Mouse (Mus musculus) forebrain, embryonic 15.5 days (tissue): Measurements from ENCODE around the gene Fam114a1. TPM values are rescaled to one million over a fixed set of nuclear protein-coding genes. Genes with fewer than 3 reads are reported as not detected.

Source experiments
- ATAC-seq: fragments of 200-750 bp; cut with Nextera tagmentation; replicated peaks from 2 replicates; pipeline ENCODE4 v1.8.0; 2017; ENCODE audit warnings: mild to moderate bottlenecking, moderate TSS enrichment, moderate library complexity
- H3K27ac ChIP-seq: fragments of 300-500 bp; sonication (generic); replicated peaks from 2 replicates; pipeline ENCODE4 v1.5.1; 2015; ENCODE audit warnings: mild to moderate bottlenecking, inconsistent platforms
- H3K27me3 ChIP-seq: fragments of 300-500 bp; sonication (generic); 2 replicates; pipeline ENCODE4 v1.6.1; 2015; ENCODE audit warnings: inconsistent platforms
- H3K36me3 ChIP-seq: fragments of 300-500 bp; sonication (generic); 2 replicates; pipeline ENCODE4 v1.6.1; 2015; ENCODE audit warnings: mild to moderate bottlenecking, inconsistent platforms
- H3K4me1 ChIP-seq: fragments of 300-500 bp; sonication (generic); 2 replicates; pipeline ENCODE4 v1.6.1; 2015; ENCODE audit warnings: inconsistent platforms
- H3K4me2 ChIP-seq: fragments of 300-500 bp; sonication (generic); replicated peaks from 2 replicates; pipeline ENCODE4 v1.6.1; 2015; ENCODE audit warnings: mild to moderate bottlenecking, inconsistent platforms
- H3K4me3 ChIP-seq: fragments of 300-500 bp; sonication (generic); 2 replicates; pipeline ENCODE4 v1.5.1; 2015; ENCODE audit warnings: mild to moderate bottlenecking, inconsistent platforms
- H3K9ac ChIP-seq: fragments of 300-500 bp; sonication (generic); replicated peaks from 2 replicates; pipeline ENCODE4 v1.6.1; 2015; ENCODE audit warnings: mild to moderate bottlenecking, inconsistent platforms
- H3K9me3 ChIP-seq: fragments of 300-500 bp; sonication (generic); 2 replicates; pipeline ENCODE4 v1.6.1; 2016; ENCODE audit warnings: inconsistent platforms
- WGBS: fragments of 180-500 bp; shearing (Covaris S2); methylation state at CpG from one replicate; pipeline ENCODE4 v1.1.7; 2015; ENCODE audit warnings: mixed read lengths; 5-methylcytosine and 5-hydroxymethylcytosine counted together
- polyA plus RNA-seq: library from polyadenylated mRNA; unstranded; fragments of >200 nt; fragmentation: Nextera tagmentation; extraction: Ambion mirVana; gene quantifications from 2 replicates; pipeline ENCODE4 v1.2.1, GENCODE M21; 2015

Fam114a1 gene
- polyA plus RNA-seq, 1 experiment from 2014 or later, result 7.5 TPM

GRCm38 (mm10) chr5:65011901-65012573 lies 42.2 kb downstream of the Fam114a1 start:
- Histone ChIP-seq H3K4me2 (no peak overlapping the region), H3K4me3 (no peak overlapping the region), H3K27ac (no peak overlapping the region), H3K9ac (no peak overlapping the region), H3K4me1 (no peaks in the 10 kb centered on the region), H3K36me3 (no peaks in the 10 kb centered on the region), H3K27me3 (no peaks in the 10 kb centered on the region), H3K9me3 (no peaks in the 10 kb centered on the region)
- WGBS, result 73% methylated on average over 7 of the region's 7 CpGs
- ATAC-seq, result no peak

GRCm38 (mm10) chr5:65015508-65015907 lies 45.6 kb downstream of the Fam114a1 start:
- 91% methylated on average over 3 of the region's 3 CpGs for WGBS
- no peaks in the 10 kb centered on the region for H3K9me3 ChIP-seq
- H3K36me3 ChIP-seq, result no peaks in the 10 kb centered on the region
- no peak overlapping the region for H3K9ac ChIP-seq
- H3K27me3 ChIP-seq, result no peaks in the 10 kb centered on the region
- H3K4me3 ChIP-seq, result no peak overlapping the region
- H3K27ac ChIP-seq, result no peak overlapping the region
- no peak overlapping the region for H3K4me2 ChIP-seq
- ATAC-seq, result no peak
- peaks cover 6% of the 10 kb centered on the region; the same call in 1 of the 2 replicates for H3K4me1 ChIP-seq

GRCm38 (mm10) chr5:65019109-65019508 lies 49.2 kb downstream of the Fam114a1 start:
- no peak for ATAC-seq
- Histone ChIP-seq H3K9me3 (no peaks in the 10 kb centered on the region), H3K4me1 (peaks cover 6% of the 10 kb centered on the region; the same call in 1 of the 2 replicates), H3K27ac (no peak overlapping the region), H3K4me3 (no peak overlapping the region), H3K27me3 (no peaks in the 10 kb centered on the region), H3K36me3 (no peaks in the 10 kb centered on the region), H3K9ac (no peak overlapping the region), H3K4me2 (no peak overlapping the region)
- WGBS, result 79% methylated on average over 8 of the region's 8 CpGs

GRCm38 (mm10) chr5:65019823-65020222 lies 50.0 kb downstream of the Fam114a1 start:
- H3K4me3 ChIP-seq, result no peak overlapping the region
- 0 out of 2 replicates have a peak overlapping the region, but pooled peaks have one; percentile 24 for H3K27ac ChIP-seq
- WGBS, result 42% methylated on average over 7 of the region's 7 CpGs
- H3K36me3 ChIP-seq, result no peaks in the 10 kb centered on the region
- H3K4me2 ChIP-seq, result no peak overlapping the region
- peaks cover 6% of the 10 kb centered on the region; the same call in 1 of the 2 replicates for H3K4me1 ChIP-seq
- H3K9me3 ChIP-seq, result no peaks in the 10 kb centered on the region
- ATAC-seq, result peak; percentile 82
- H3K27me3 ChIP-seq, result no peaks in the 10 kb centered on the region
- H3K9ac ChIP-seq, result no peak overlapping the region

- ATAC-seq, result no peak
- H3K4me2 ChIP-seq, result no peak overlapping the region
- no peaks in the 10 kb centered on the region for H3K27me3 ChIP-seq
- peaks cover 9% of the 10 kb centered on the region; the same call in 1 of the 2 replicates for H3K4me1 ChIP-seq
- H3K4me3 ChIP-seq, result no peak overlapping the region
- WGBS, result 97% methylated on average over 4 of the region's 4 CpGs
- H3K9me3 ChIP-seq, result no peaks in the 10 kb centered on the region
- H3K9ac ChIP-seq, result no peak overlapping the region
- no peaks in the 10 kb centered on the region for H3K36me3 ChIP-seq
- H3K27ac ChIP-seq, result no peak overlapping the region
These were observed 52.1 kb downstream of the Fam114a1 start for GRCm38 (mm10) chr5:65022006-65022405.

- Histone ChIP-seq H3K27ac (no peak overlapping the region), H3K4me3 (no peak overlapping the region), H3K9ac (no peak overlapping the region), H3K4me2 (no peak overlapping the region), H3K4me1 (peaks cover 14% of the 10 kb centered on the region), H3K36me3 (no peaks in the 10 kb centered on the region), H3K9me3 (no peaks in the 10 kb centered on the region), H3K27me3 (no peaks in the 10 kb centered on the region)
- no peak for ATAC-seq
- WGBS, result 67% methylated on average over 2 of the region's 2 CpGs
These were observed 54.8 kb downstream of the Fam114a1 start for GRCm38 (mm10) chr5:65024641-65025040.

- no peaks in the 10 kb centered on the region for H3K36me3 ChIP-seq
- H3K9me3 ChIP-seq, result no peaks in the 10 kb centered on the region
- H3K27ac ChIP-seq, result no peak overlapping the region
- H3K27me3 ChIP-seq, result no peaks in the 10 kb centered on the region
- no peak overlapping the region for H3K4me2 ChIP-seq
- 55% methylated on average over 6 of the region's 6 CpGs for WGBS
- H3K9ac ChIP-seq, result no peak overlapping the region
- no peak overlapping the region for H3K4me3 ChIP-seq
- peaks cover 11% of the 10 kb centered on the region for H3K4me1 ChIP-seq
- ATAC-seq, result no peak
These were observed 56.0 kb downstream of the Fam114a1 start for GRCm38 (mm10) chr5:65025916-65026315.

GRCm38 (mm10) chr5:65026776-65027175 lies 56.9 kb downstream of the Fam114a1 start:
- H3K4me3 ChIP-seq, result no peak overlapping the region
- no peak overlapping the region for H3K4me2 ChIP-seq
- H3K4me1 ChIP-seq, result peaks cover 11% of the 10 kb centered on the region
- H3K9ac ChIP-seq, result no peak overlapping the region
- no peaks in the 10 kb centered on the region for H3K9me3 ChIP-seq
- no peak overlapping the region for H3K27ac ChIP-seq
- H3K27me3 ChIP-seq, result no peaks in the 10 kb centered on the region
- ATAC-seq, result no peak
- 56% methylated on average over 9 of the region's 9 CpGs for WGBS
- no peaks in the 10 kb centered on the region for H3K36me3 ChIP-seq

- Histone ChIP-seq H3K4me1 (peaks cover 11% of the 10 kb centered on the region), H3K4me2 (no peak overlapping the region), H3K4me3 (no peak overlapping the region), H3K36me3 (no peaks in the 10 kb centered on the region), H3K9ac (no peak overlapping the region), H3K27ac (peak overlapping the region; percentile 38), H3K9me3 (no peaks in the 10 kb centered on the region), H3K27me3 (no peaks in the 10 kb centered on the region)
- WGBS, result 30% methylated on average over 9 of the region's 9 CpGs
- ATAC-seq, result peak; percentile 55
These were observed 58.1 kb downstream of the Fam114a1 start for GRCm38 (mm10) chr5:65028019-65028418.

GRCm38 (mm10) chr5:65036597-65036996 lies 66.7 kb downstream of the Fam114a1 start:
- Histone ChIP-seq H3K27ac (peak overlapping the region; percentile 36), H3K4me1 (peaks cover 26% of the 10 kb centered on the region), H3K36me3 (no peaks in the 10 kb centered on the region), H3K27me3 (no peaks in the 10 kb centered on the region), H3K4me3 (no peak overlapping the region), H3K9ac (no peak overlapping the region), H3K9me3 (no peaks in the 10 kb centered on the region), H3K4me2 (peak overlapping the region; percentile 4; the same call in 1 of the 2 replicates)
- 30% methylated on average over 13 of the region's 13 CpGs for WGBS
- peak; percentile 76 for ATAC-seq

- Histone ChIP-seq H3K27me3 (no peaks in the 10 kb centered on the region), H3K9me3 (no peaks in the 10 kb centered on the region), H3K9ac (no peak overlapping the region), H3K4me2 (no peak overlapping the region), H3K27ac (peak overlapping the region; percentile 66), H3K4me1 (peaks cover 26% of the 10 kb centered on the region), H3K36me3 (no peaks in the 10 kb centered on the region), H3K4me3 (no peak overlapping the region)
- no peak for ATAC-seq
- 81% methylated on average over 9 of the region's 9 CpGs for WGBS
These were observed 68.4 kb downstream of the Fam114a1 start for GRCm38 (mm10) chr5:65038305-65038704.

GRCm38 (mm10) chr5:65038811-65039571 lies 69.1 kb downstream of the Fam114a1 start:
- Histone ChIP-seq H3K36me3 (no peaks in the 10 kb centered on the region), H3K4me3 (no peak overlapping the region), H3K27me3 (no peaks in the 10 kb centered on the region), H3K27ac (peak overlapping the region; percentile 66), H3K4me2 (no peak overlapping the region), H3K4me1 (peaks cover 26% of the 10 kb centered on the region), H3K9ac (no peak overlapping the region), H3K9me3 (no peaks in the 10 kb centered on the region)
- 48% methylated on average over 11 of the region's 11 CpGs for WGBS
- ATAC-seq, result no peak
